Mouse (Mus musculus) small intestine, adult 2 months (tissue): Measurements from ENCODE around the gene 2700049A03Rik. TPM values are rescaled to one million over a fixed set of nuclear protein-coding genes. Genes with fewer than 3 reads are reported as not detected.

Experiments
- H3K27ac ChIP-seq: fragments of 200-500 bp; 2 replicates; pipeline ENCODE4 v1.5.1; 2012; ENCODE audit warnings: low read depth, low read length, control low read depth, inconsistent platforms; ENCODE audit not compliant: insufficient read depth
- H3K27me3 ChIP-seq: fragments of 200-500 bp; 2 replicates; pipeline ENCODE4 v1.6.1; 2012; ENCODE audit warnings: mild to moderate bottlenecking, moderate library complexity, low read length, inconsistent platforms; ENCODE audit not compliant: control insufficient read depth, insufficient read depth
- H3K36me3 ChIP-seq: fragments of 200-500 bp; 2 replicates; pipeline ENCODE4 v1.6.1; 2012; ENCODE audit warnings: mild to moderate bottlenecking, low read length, control low read depth, inconsistent platforms; ENCODE audit not compliant: control insufficient read depth, insufficient read depth
- H3K4me1 ChIP-seq: fragments of 200-500 bp; 2 replicates; pipeline ENCODE4 v1.6.1; 2012; ENCODE audit warnings: low read length, inconsistent platforms, mixed read lengths; ENCODE audit not compliant: control insufficient read depth, insufficient read depth, insufficient read length
- H3K4me3 ChIP-seq: fragments of 200-500 bp; 2 replicates; pipeline ENCODE4 v1.5.1; 2012; ENCODE audit warnings: low read depth, mild to moderate bottlenecking, control low read depth, inconsistent platforms, low read length, moderate library complexity
- CTCF ChIP-seq: fragments of 200-500 bp; IDR thresholded peaks from 2 replicates; pipeline ENCODE4 v1.5.1; 2012; ENCODE audit warnings: low read depth, mild to moderate bottlenecking, control low read depth, inconsistent platforms, low read length, moderate library complexity, mixed read lengths; ENCODE audit not compliant: insufficient replicate concordance, insufficient read length; ENCODE audit errors: extremely low read depth
- POLR2A ChIP-seq: fragments of 200-500 bp; IDR thresholded peaks from 2 replicates; pipeline ENCODE4 v1.6.1; 2012; ENCODE audit warnings: low read depth, mild to moderate bottlenecking, control low read depth, inconsistent platforms, low read length, moderate library complexity
- WGBS: fragments of 180-500 bp; shearing (Covaris S2); methylation state at CpG from one replicate; pipeline ENCODE4 v1.1.7; 2018; 5-methylcytosine and 5-hydroxymethylcytosine counted together
- polyA plus RNA-seq: library from polyadenylated mRNA; depleted of rRNA; stranded (reverse); fragments of >200 nt; gene quantifications from 2 replicates; pipeline ENCODE4 v1.2.3, GENCODE M21; 2012

Gene 2700049A03Rik
- polyA plus RNA-seq, 1 experiment = 1.2 TPM

DNA sequence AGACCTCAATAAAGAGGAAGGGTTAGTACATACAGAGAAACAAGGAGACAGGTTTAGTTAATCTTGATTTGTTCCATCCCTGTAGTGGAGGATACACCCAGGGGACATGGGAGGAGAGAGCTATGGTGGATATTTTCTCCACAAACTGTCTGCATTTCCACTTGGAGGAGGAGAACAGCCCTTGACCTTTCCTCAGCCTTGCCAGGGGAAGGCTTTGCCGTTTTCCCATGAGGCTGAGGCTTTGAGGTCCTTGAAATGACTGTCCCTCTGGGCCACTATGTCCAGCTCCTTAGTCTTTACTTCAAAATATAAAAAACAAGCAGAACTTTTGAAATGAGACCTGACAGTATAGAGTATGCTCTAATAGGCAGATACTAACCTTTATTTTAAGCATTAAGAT lies 33.3 kb downstream of the 2700049A03Rik start:
- no peaks in the 10 kb centered on the region for H3K4me1 ChIP-seq
- H3K4me3 ChIP-seq = no peak overlapping the region
- peaks cover 27% of the 10 kb centered on the region for H3K36me3 ChIP-seq
- TF ChIP-seq POLR2A (no peak), CTCF (no peak)
- WGBS = 82% methylated on average over 1 of the region's 1 CpGs
- no peaks in the 10 kb centered on the region for H3K27me3 ChIP-seq
- H3K27ac ChIP-seq = no peak overlapping the region

DNA sequence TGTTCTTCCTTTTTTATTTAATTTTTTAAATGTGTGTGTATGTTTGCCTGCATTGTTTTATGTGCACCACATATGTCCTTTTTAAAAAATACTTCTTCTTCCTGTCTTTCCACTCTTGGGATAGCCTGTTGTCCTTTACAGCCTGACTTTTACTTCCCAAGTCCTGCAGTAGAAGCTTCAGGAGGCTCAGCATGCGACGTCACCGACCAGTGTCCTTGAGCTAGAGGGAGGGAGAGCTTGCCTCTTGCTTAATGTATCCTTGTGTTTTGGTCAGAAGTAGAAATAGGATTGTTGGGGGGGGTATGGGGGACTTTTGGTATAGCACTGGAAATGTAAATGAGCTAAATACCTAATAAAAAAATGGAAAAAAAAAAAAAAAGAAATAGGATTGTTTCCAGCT lies 47.1 kb downstream of the 2700049A03Rik start:
- Histone ChIP-seq H3K27me3 (no peaks in the 10 kb centered on the region), H3K4me1 (no peaks in the 10 kb centered on the region), H3K27ac (no peak overlapping the region), H3K36me3 (peaks cover 19% of the 10 kb centered on the region), H3K4me3 (no peak overlapping the region)
- WGBS = 89% methylated on average over 3 of the region's 3 CpGs
- TF ChIP-seq CTCF (no peak), POLR2A (no peak)

DNA sequence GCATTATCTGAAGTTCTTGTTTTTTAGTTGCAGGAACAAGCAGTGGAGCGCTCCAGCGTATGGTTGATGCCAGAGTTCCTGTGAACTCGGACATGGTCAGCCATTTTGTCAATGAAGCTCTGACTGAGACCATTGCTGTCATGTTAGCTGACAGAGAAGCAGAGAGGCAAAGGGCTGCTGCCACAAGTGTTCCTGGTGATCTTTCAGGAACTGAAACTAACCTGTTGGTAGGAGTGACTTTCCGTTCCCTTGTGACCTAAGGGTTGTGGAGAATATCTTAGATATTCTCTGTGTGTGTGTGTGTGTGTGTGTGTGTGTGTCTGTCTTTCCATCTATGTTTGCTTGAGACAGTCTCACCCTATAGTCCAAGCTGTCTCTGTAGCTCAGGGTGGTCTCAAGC lies 47.7 kb downstream of the 2700049A03Rik start:
- 90% methylated on average over 4 of the region's 4 CpGs for WGBS
- H3K4me1 ChIP-seq = no peaks in the 10 kb centered on the region
- TF ChIP-seq POLR2A = no peak
- no peak for TF ChIP-seq CTCF
- no peak overlapping the region for H3K4me3 ChIP-seq
- no peaks in the 10 kb centered on the region for H3K27me3 ChIP-seq
- no peak overlapping the region for H3K27ac ChIP-seq
- H3K36me3 ChIP-seq = peaks cover 19% of the 10 kb centered on the region

DNA sequence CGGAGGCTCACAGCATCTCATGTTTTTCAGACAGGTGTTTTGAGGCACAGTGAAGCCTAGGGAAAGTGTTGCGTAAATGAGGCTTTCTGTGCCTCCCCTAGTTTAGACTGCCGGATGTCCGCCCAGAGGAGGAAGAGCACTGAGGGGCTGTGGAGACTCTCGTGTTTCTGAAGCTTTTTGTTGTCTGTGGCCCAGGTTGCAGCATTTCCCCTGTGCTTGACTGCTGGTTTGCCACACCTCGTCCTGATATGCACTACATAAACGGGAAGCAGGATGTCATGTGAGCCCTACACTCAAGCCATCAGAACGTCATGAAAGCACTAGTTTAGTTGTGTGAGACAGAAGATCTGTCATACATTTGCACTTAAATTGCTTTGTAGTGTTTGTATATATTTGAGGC lies 56.1 kb downstream of the 2700049A03Rik start:
- peaks cover 30% of the 10 kb centered on the region for H3K36me3 ChIP-seq
- TF ChIP-seq POLR2A (no peak), CTCF (no peak)
- WGBS = 75% methylated on average over 8 of the region's 8 CpGs
- H3K4me1 ChIP-seq = no peaks in the 10 kb centered on the region
- no peak overlapping the region for H3K27ac ChIP-seq
- H3K27me3 ChIP-seq = no peaks in the 10 kb centered on the region
- H3K4me3 ChIP-seq = no peak overlapping the region

DNA sequence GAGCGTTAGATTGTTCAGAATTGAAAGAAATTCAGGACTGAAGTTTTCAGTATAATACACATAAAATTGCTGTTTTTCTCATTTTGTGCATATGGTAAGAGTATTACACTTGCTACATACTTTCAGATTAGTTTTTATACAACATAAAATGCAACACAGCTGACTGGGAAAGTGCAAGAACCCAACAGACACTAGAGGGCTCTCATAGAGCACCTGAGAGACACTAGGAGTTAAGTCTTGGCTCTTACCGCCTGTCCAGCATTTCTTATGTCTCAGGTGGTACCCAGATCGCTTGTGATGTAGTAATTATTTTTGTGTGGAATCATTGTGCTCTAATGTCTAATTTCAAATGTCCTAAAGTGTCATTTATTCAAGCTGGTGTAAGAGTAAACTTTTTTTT lies 61.0 kb downstream of the 2700049A03Rik start:
- Histone ChIP-seq H3K27me3 (no peaks in the 10 kb centered on the region), H3K4me3 (no peak overlapping the region), H3K4me1 (no peaks in the 10 kb centered on the region), H3K36me3 (peaks cover 14% of the 10 kb centered on the region), H3K27ac (no peak overlapping the region)
- TF ChIP-seq POLR2A = no peak
- no peak for TF ChIP-seq CTCF
- 76% methylated on average over 3 of the region's 3 CpGs for WGBS

DNA sequence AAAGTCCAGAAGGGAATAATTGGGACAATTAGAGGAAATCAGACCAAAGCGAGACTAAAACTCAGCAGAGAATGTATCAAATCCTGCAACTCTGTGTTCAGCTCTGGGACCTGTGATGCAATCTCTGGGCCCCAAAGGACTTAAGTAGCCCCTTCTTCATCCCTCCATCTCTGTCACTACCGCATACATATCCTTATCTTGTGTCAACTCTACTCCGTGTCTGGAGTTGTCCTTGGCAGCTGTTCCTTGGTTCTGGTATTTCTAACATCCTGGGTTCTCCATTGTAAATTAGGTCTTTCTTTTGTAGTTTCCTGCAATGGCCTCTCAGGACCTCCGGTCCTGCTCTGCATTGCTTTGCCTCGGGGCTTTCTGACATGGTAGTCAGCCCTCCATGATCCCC lies 65.1 kb downstream of the 2700049A03Rik start:
- WGBS = 77% methylated on average over 5 of the region's 5 CpGs
- Histone ChIP-seq H3K36me3 (peaks cover 6% of the 10 kb centered on the region; the same call in 1 of the 2 replicates), H3K4me1 (no peaks in the 10 kb centered on the region), H3K4me3 (no peak overlapping the region), H3K27me3 (no peaks in the 10 kb centered on the region), H3K27ac (no peak overlapping the region)
- TF ChIP-seq POLR2A = no peak
- TF ChIP-seq CTCF = no peak

DNA sequence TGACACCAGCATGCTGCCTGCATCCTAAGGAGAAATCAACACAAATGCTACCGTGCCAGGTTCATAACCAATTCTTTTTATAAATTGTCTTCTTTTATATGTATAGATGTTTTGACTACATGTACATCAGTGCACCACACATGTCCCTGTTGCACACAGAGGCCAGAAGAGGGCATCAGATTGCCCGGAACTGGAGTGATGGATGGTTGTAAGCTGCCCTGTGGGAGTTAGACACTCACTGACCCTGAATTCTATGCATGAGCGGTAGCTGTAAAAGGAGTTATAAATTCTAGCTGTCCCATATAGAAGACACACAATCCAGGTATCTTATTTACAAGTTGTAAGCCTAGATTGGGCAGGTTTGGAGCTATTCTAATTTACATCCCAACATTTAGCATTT lies 67.7 kb downstream of the 2700049A03Rik start:
- 90% methylated on average over 3 of the region's 3 CpGs for WGBS
- H3K4me1 ChIP-seq = no peaks in the 10 kb centered on the region
- H3K27ac ChIP-seq = no peak overlapping the region
- peaks cover 4% of the 10 kb centered on the region; the same call in 1 of the 2 replicates for H3K36me3 ChIP-seq
- no peak overlapping the region for H3K4me3 ChIP-seq
- H3K27me3 ChIP-seq = no peaks in the 10 kb centered on the region
- TF ChIP-seq POLR2A = no peak
- no peak; the same call in 1 of the 2 replicates for TF ChIP-seq CTCF

DNA sequence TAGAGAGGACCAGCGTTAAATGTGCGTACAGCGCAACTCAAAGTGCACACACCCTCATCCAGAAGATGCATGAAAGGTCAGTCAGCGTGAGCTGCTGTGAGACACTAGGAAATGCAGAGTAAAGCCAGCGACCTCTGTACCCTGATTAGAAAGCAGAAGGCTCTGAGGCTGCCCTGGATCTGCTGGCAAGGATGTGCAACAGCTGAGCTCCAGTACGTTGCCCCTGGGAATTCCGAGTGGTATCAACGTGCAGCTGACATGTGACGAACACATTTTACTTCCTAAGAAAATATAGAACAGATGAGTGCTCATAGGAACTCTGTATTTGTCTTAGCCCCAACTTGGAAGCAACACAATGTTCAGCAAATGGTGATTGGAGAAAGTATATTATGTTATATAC lies 80.5 kb downstream of the 2700049A03Rik start:
- no peaks in the 10 kb centered on the region for H3K4me1 ChIP-seq
- WGBS = 80% methylated on average over 9 of the region's 9 CpGs

More for the DNA sequence above, 80.5 kb downstream of the 2700049A03Rik start:
- no peak for TF ChIP-seq POLR2A
- no peak for TF ChIP-seq CTCF
- Histone ChIP-seq H3K4me3 (no peak overlapping the region), H3K27me3 (no peaks in the 10 kb centered on the region), H3K27ac (no peak overlapping the region), H3K36me3 (0 out of 2 replicates have a peak, but pooled peaks cover 2% of the 10 kb centered on the region)
